ENCODE assay signal across 16 mouse cellular contexts in genomic region chr14:45038052-45038451, GRCm38 (mm10). TPM values are rescaled to one million over a fixed set of nuclear protein-coding genes. Genes with fewer than 3 reads are reported as not detected.
DNase-seq lines count a peak whose midpoint lies in the region; ATAC-seq lines count a peak whose summit lies in the region.
"Had no signal": no experiment of that assay in that cellular context is flagged by ENCODE, and none has a peak within 500 bp of the region (broad histone marks: within the 10 kb centered on the region; RNA-seq: fewer than 3 reads in every experiment).

No protein-coding gene starts in this region.

- no peak overlapping the region for H3K4me3 ChIP-seq in liver, embryonic 11.5 days (ENCODE audit: low read depth, low read length)
- no peak overlapping the region for H3K4me3 ChIP-seq in midbrain, embryonic 15.5 days
- H3K4me3 ChIP-seq in forebrain, embryonic 14.5 days (ENCODE audit: low read depth, low read length) = no peak overlapping the region
- no peak overlapping the region for H3K4me3 ChIP-seq in forebrain, embryonic 12.5 days (replicated peaks)
- H3K4me3 ChIP-seq: forebrain, embryonic 15.5 days; gastrocnemius, adult 2 months; heart, adult 2 months; neural tube, embryonic 13.5 days had no signal

- H3K4me1 ChIP-seq in liver, embryonic 11.5 days (replicated peaks; ENCODE audit: control insufficient read depth, insufficient read depth, low read length) = no peaks in the 10 kb centered on the region
- H3K4me1 ChIP-seq in midbrain, embryonic 15.5 days = no peaks in the 10 kb centered on the region
- no peaks in the 10 kb centered on the region for H3K4me1 ChIP-seq in forebrain, embryonic 14.5 days (ENCODE audit: control insufficient read depth, insufficient read depth, low read length)
- no peaks in the 10 kb centered on the region for H3K4me1 ChIP-seq in forebrain, embryonic 12.5 days
- H3K4me1 ChIP-seq: forebrain, embryonic 15.5 days; neural tube, embryonic 13.5 days had no signal

- H3K9me3 ChIP-seq in liver, embryonic 11.5 days (ENCODE audit: control insufficient read depth, low read length) = no peaks in the 10 kb centered on the region
- no peaks in the 10 kb centered on the region for H3K9me3 ChIP-seq in midbrain, embryonic 15.5 days
- no peaks in the 10 kb centered on the region for H3K9me3 ChIP-seq in forebrain, embryonic 14.5 days (replicated peaks; ENCODE audit: control insufficient read depth, low read length)
- H3K9me3 ChIP-seq in forebrain, embryonic 12.5 days = no peaks in the 10 kb centered on the region
- H3K9me3 ChIP-seq: forebrain, embryonic 15.5 days; neural tube, embryonic 13.5 days had no signal

- ATAC-seq in liver, embryonic 11.5 days (replicated peaks; ENCODE audit: low FRiP score) = no peak
- peak; percentile 38 for ATAC-seq in inflammation-experienced regulatory T-cells, adult 6 months
- peak; percentile 72 for ATAC-seq in monocyte, adult 5-6 weeks (replicated peaks; ENCODE audit: insufficient number of reproducible peaks, low FRiP score, low TSS enrichment, poor library complexity, severe bottlenecking)
- ATAC-seq in midbrain, embryonic 15.5 days (replicated peaks) = no peak
- ATAC-seq in forebrain, embryonic 14.5 days = no peak
- no peak for ATAC-seq in forebrain, embryonic 12.5 days (ENCODE audit: low FRiP score)
- ATAC-seq: forebrain, embryonic 15.5 days; hindbrain, postnatal 0 days had no signal

- no peak overlapping the region for H3K9ac ChIP-seq in liver, embryonic 11.5 days (ENCODE audit: low read depth, low read length)
- H3K9ac ChIP-seq in midbrain, embryonic 15.5 days = no peak overlapping the region
- no peak overlapping the region for H3K9ac ChIP-seq in forebrain, embryonic 14.5 days (ENCODE audit: low read length)
- H3K9ac ChIP-seq in forebrain, embryonic 12.5 days = no peak overlapping the region
- H3K9ac ChIP-seq: forebrain, embryonic 15.5 days; neural tube, embryonic 13.5 days had no signal

- no peaks in the 10 kb centered on the region for H3K36me3 ChIP-seq in liver, embryonic 11.5 days (ENCODE audit: control insufficient read depth, insufficient read depth, low read length)
- H3K36me3 ChIP-seq in midbrain, embryonic 15.5 days (replicated peaks) = no peaks in the 10 kb centered on the region
- H3K36me3 ChIP-seq in forebrain, embryonic 14.5 days (ENCODE audit: control insufficient read depth, insufficient read depth, low read length) = no peaks in the 10 kb centered on the region
- no peaks in the 10 kb centered on the region for H3K36me3 ChIP-seq in forebrain, embryonic 12.5 days (replicated peaks)
- H3K36me3 ChIP-seq: forebrain, embryonic 15.5 days; neural tube, embryonic 13.5 days had no signal

- H3K4me2 ChIP-seq in liver, embryonic 11.5 days = no peak overlapping the region
- no peak overlapping the region for H3K4me2 ChIP-seq in midbrain, embryonic 15.5 days
- no peak overlapping the region for H3K4me2 ChIP-seq in forebrain, embryonic 14.5 days (ENCODE audit: low read length)
- no peak overlapping the region for H3K4me2 ChIP-seq in forebrain, embryonic 12.5 days
- H3K4me2 ChIP-seq: forebrain, embryonic 15.5 days; neural tube, embryonic 13.5 days had no signal

- no peaks in the 10 kb centered on the region for H3K27me3 ChIP-seq in liver, embryonic 11.5 days (replicated peaks; ENCODE audit: control insufficient read depth, insufficient read depth, low read length)
- no peaks in the 10 kb centered on the region for H3K27me3 ChIP-seq in midbrain, embryonic 15.5 days (replicated peaks)
- H3K27me3 ChIP-seq in forebrain, embryonic 14.5 days (replicated peaks; ENCODE audit: control insufficient read depth, insufficient read depth, low read length) = no peaks in the 10 kb centered on the region
- H3K27me3 ChIP-seq in forebrain, embryonic 12.5 days = no peaks in the 10 kb centered on the region
- H3K27me3 ChIP-seq: forebrain, embryonic 15.5 days; neural tube, embryonic 13.5 days had no signal

- H3K27ac ChIP-seq in liver, embryonic 11.5 days (ENCODE audit: low read depth, low read length) = no peak overlapping the region
- H3K27ac ChIP-seq in midbrain, embryonic 15.5 days = no peak overlapping the region
- H3K27ac ChIP-seq in forebrain, embryonic 14.5 days (ENCODE audit: low read depth, low read length) = no peak overlapping the region
- H3K27ac ChIP-seq in forebrain, embryonic 12.5 days = no peak overlapping the region
- H3K27ac ChIP-seq: forebrain, embryonic 15.5 days; gastrocnemius, adult 2 months; heart, adult 2 months; hindbrain, postnatal 0 days; neural tube, embryonic 13.5 days had no signal

- DNase-seq in liver (peak; percentile 30), NIH3T3 (ENCODE audit: low read depth) (peak; percentile 82)
- no peak for DNase-seq in liver, embryonic 11.5 days (ENCODE audit: low spot score)
- no peak for DNase-seq in forebrain, embryonic 14.5 days (ENCODE audit: low spot score)
- DNase-seq: cerebellum, adult 2 months; gastrocnemius, adult 2 months; heart, postnatal 14 days; thymus, adult 18-20 months had no signal

- WGBS in liver, embryonic 11.5 days = 83% methylated on average over 7 of the region's 7 CpGs
- 91% methylated on average over 7 of the region's 7 CpGs for WGBS in midbrain, embryonic 15.5 days
- WGBS in forebrain, embryonic 14.5 days = 83% methylated on average over 7 of the region's 7 CpGs
- 87% methylated on average over 7 of the region's 7 CpGs for WGBS in forebrain, embryonic 12.5 days

RNA-seq across cellular contexts. Expression of gene Ptger2, which starts 50.1 kb away (rescaled TPM):
- polyA plus RNA-seq in liver, embryonic 11.5 days (2014; fragmentation: Nextera tagmentation; extraction: Ambion mirVana) = 0.04 and 0.43 TPM in 2 replicates
- 10 to 100 TPM; 38.8 to 88.6 (median 61.0) TPM for polyA plus RNA-seq in inflammation-experienced regulatory T-cells, adult 6 months (2017; shearing (Covaris generic))
- 3.0 to 3.4 TPM (median 3.3 TPM) in 3 replicates for total RNA-seq in monocyte, adult 5-6 weeks (2017)
- 0.93 and 1.00 TPM in 2 replicates for polyA plus RNA-seq in midbrain, embryonic 15.5 days (2015; fragmentation: Nextera tagmentation; extraction: Ambion mirVana)
- 0.22 and 0.27 TPM in 2 replicates for polyA plus RNA-seq in forebrain, embryonic 14.5 days (2014; fragmentation: Nextera tagmentation; extraction: Ambion mirVana)
- 0.13 and 0.17 TPM in 2 replicates for polyA plus RNA-seq in forebrain, embryonic 12.5 days (2016; fragmentation: Nextera tagmentation; extraction: Ambion mirVana)

Comparison
In these comparisons a context has a peak if more than half of its experiments do, and no peak if none do; other contexts are left out.
1. DNase-seq: peak in liver (single experiment) and NIH3T3 (single experiment); none in liver, embryonic 11.5 days (single experiment) and forebrain, embryonic 14.5 days (single experiment).
2. ATAC-seq: peak in inflammation-experienced regulatory T-cells, adult 6 months (single experiment) and monocyte, adult 5-6 weeks (single experiment); none in liver, embryonic 11.5 days (single experiment), midbrain, embryonic 15.5 days (single experiment), forebrain, embryonic 14.5 days (single experiment) and forebrain, embryonic 12.5 days (single experiment).
3. RNA of gene Ptger2, which starts 50.1 kb away (polyA plus RNA-seq): 38.8 to 88.6 TPM in inflammation-experienced regulatory T-cells, adult 6 months; 0.93 to 1.00 TPM in midbrain, embryonic 15.5 days, 0.22 to 0.27 TPM in forebrain, embryonic 14.5 days, 0.13 to 0.17 TPM in forebrain, embryonic 12.5 days and 0.04 to 0.43 TPM in liver, embryonic 11.5 days; every median in the first group is over 10 times any median in the second.